Mouse (Mus musculus): Measurements from ENCODE around the gene Alk. TPM values are rescaled to one million over a fixed set of nuclear protein-coding genes. Genes with fewer than 3 reads are reported as not detected.

The Alk gene
- polyA plus RNA-seq, 1 experiment from 2014 or later: 0.11 TPM

DNA sequence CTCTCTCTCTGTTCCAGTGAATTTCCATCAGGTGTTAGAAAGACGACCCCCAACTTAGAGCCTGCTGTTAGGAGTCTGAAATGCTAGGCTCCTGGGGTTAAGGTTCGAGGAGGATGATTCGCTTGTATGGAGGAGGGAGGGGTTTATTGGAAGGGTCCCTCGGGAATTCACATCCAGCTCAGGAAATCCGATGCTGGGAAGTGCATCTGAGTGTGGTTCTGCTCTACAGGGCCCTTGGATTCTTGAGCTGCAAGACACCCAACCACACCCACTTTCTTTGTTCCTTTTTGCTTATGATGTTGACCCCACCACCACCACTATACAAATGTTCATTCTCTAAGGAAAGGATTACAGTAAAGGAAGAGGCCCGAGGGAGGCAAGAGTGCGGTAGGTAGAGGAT is 81.4 kb downstream of the Alk start:
- H3K9me3 ChIP-seq (ENCODE audit: control insufficient read depth, low read length): no peaks in the 10 kb centered on the region
- H3K4me1 ChIP-seq (ENCODE audit: control insufficient read depth, insufficient read depth, low read length): no peaks in the 10 kb centered on the region
- no peaks in the 10 kb centered on the region for H3K36me3 ChIP-seq (ENCODE audit: control insufficient read depth, insufficient read depth, low read length)
- no peak overlapping the region for H3K4me2 ChIP-seq (replicated peaks; ENCODE audit: low read depth, low read length)
- no peaks in the 10 kb centered on the region for H3K27me3 ChIP-seq (ENCODE audit: control insufficient read depth, insufficient read depth, low read length)
- ATAC-seq (ENCODE audit: low FRiP score, low TSS enrichment): no peak
- H3K9ac ChIP-seq (ENCODE audit: low read depth, low read length): no peak overlapping the region
- H3K27ac ChIP-seq (ENCODE audit: low read depth, low read length): no peak overlapping the region
- 37% methylated on average over 7 of the region's 7 CpGs for WGBS
- no peak overlapping the region for H3K4me3 ChIP-seq (ENCODE audit: low read length)

- Histone ChIP-seq H3K9ac (ENCODE audit: low read depth, low read length) (no peak overlapping the region), H3K4me1 (ENCODE audit: control insufficient read depth, insufficient read depth, low read length) (no peaks in the 10 kb centered on the region), H3K4me2 (replicated peaks; ENCODE audit: low read depth, low read length) (no peak overlapping the region), H3K4me3 (ENCODE audit: low read length) (no peak overlapping the region), H3K9me3 (ENCODE audit: control insufficient read depth, low read length) (no peaks in the 10 kb centered on the region), H3K27ac (ENCODE audit: low read depth, low read length) (no peak overlapping the region), H3K36me3 (ENCODE audit: control insufficient read depth, insufficient read depth, low read length) (no peaks in the 10 kb centered on the region), H3K27me3 (ENCODE audit: control insufficient read depth, insufficient read depth, low read length) (no peaks in the 10 kb centered on the region)
- 19% methylated on average over 4 of the region's 4 CpGs for WGBS
- ATAC-seq (ENCODE audit: low FRiP score, low TSS enrichment): no peak
Measured at GRCm38 (mm10) chr17:72522381-72522780, 82.0 kb downstream of the Alk start.

- no peak for ATAC-seq (ENCODE audit: low FRiP score, low TSS enrichment)
- 91% methylated on average over 5 of the region's 5 CpGs for WGBS
- no peaks in the 10 kb centered on the region for H3K27me3 ChIP-seq (ENCODE audit: control insufficient read depth, insufficient read depth, low read length)
Measured at GRCm38 (mm10) chr17:72521353-72521752, 83.1 kb downstream of the Alk start.

GRCm38 (mm10) chr17:72510746-72511145 is 93.7 kb downstream of the Alk start:
- 85% methylated on average over 6 of the region's 6 CpGs for WGBS
- Histone ChIP-seq H3K9me3 (ENCODE audit: control insufficient read depth, low read length) (no peaks in the 10 kb centered on the region), H3K4me1 (ENCODE audit: control insufficient read depth, insufficient read depth, low read length) (no peaks in the 10 kb centered on the region), H3K4me2 (replicated peaks; ENCODE audit: low read depth, low read length) (no peak overlapping the region), H3K36me3 (ENCODE audit: control insufficient read depth, insufficient read depth, low read length) (no peaks in the 10 kb centered on the region), H3K9ac (ENCODE audit: low read depth, low read length) (no peak overlapping the region), H3K4me3 (ENCODE audit: low read length) (no peak overlapping the region), H3K27ac (ENCODE audit: low read depth, low read length) (no peak overlapping the region), H3K27me3 (ENCODE audit: control insufficient read depth, insufficient read depth, low read length) (no peaks in the 10 kb centered on the region)
- no peak for ATAC-seq (ENCODE audit: low FRiP score, low TSS enrichment)

More at GRCm38 (mm10) chr17:72521353-72521752, 83.1 kb downstream of the Alk start:
- Histone ChIP-seq H3K4me2 (replicated peaks; ENCODE audit: low read depth, low read length) (no peak overlapping the region), H3K27ac (ENCODE audit: low read depth, low read length) (no peak overlapping the region), H3K9me3 (ENCODE audit: control insufficient read depth, low read length) (no peaks in the 10 kb centered on the region), H3K4me3 (ENCODE audit: low read length) (no peak overlapping the region), H3K9ac (ENCODE audit: low read depth, low read length) (no peak overlapping the region), H3K36me3 (ENCODE audit: control insufficient read depth, insufficient read depth, low read length) (no peaks in the 10 kb centered on the region), H3K4me1 (ENCODE audit: control insufficient read depth, insufficient read depth, low read length) (no peaks in the 10 kb centered on the region)

DNA sequence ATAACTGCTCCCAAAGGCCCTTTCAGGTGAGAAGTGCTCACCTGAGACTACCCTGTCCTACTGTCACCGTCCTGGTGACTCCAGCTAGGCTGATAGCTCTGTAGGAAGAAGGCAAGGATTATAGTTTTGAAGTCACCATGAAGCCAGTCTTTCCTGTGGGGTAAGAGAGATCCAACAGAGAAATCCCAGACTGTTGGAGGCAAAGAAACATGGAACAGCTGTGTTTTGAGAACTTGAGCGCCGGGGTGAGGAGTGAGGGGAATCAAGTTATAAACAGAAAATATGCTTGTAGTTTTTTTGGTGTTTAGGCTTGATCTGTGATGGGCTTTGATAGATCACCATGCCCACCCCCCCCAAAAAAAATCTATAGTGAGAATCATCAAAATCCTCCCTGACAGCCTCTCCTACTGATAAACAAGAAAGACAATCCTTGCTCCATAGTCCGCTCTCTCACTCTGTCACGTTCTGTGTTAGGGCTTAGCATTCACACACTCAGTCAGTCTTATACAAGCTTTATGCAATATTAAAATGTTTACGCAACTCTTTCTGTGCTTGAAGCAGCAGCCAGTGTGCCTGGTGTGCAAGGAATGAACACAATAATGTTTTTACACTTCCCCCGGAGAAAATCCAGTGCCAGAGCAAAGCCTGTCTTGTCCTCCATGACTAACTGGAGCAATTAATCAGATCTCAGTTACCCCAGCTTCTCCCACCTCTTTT is 95.6 kb downstream of the Alk start:
- Histone ChIP-seq H3K36me3 (ENCODE audit: control insufficient read depth, insufficient read depth, low read length) (no peaks in the 10 kb centered on the region), H3K9me3 (ENCODE audit: control insufficient read depth, low read length) (no peaks in the 10 kb centered on the region), H3K4me1 (ENCODE audit: control insufficient read depth, insufficient read depth, low read length) (no peaks in the 10 kb centered on the region), H3K4me3 (ENCODE audit: low read length) (no peak overlapping the region), H3K27ac (ENCODE audit: low read depth, low read length) (no peak overlapping the region), H3K9ac (ENCODE audit: low read depth, low read length) (no peak overlapping the region), H3K4me2 (replicated peaks; ENCODE audit: low read depth, low read length) (no peak overlapping the region), H3K27me3 (ENCODE audit: control insufficient read depth, insufficient read depth, low read length) (no peaks in the 10 kb centered on the region)
- ATAC-seq (ENCODE audit: low FRiP score, low TSS enrichment): no peak
- WGBS: 86% methylated on average over 7 of the region's 7 CpGs

DNA sequence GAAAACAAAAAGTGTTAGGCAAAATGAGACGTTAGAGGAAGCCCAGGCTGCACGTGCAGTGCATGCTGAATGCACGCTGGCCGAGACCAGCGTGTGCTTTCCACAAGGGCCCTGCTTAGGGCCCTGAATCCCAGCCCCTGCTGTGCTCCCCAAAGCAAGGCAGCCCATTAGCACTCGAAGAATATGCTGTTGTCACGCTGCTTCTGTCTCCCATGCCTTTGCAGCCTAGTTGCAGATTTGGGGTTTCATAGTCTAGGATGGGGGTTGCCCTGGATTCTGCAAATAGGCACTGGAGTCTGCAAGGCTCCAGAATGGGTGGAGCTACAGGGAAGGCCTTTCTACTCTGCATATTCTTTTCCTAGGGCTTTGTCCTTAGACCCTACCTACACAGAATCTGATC is 99.2 kb downstream of the Alk start:
- Histone ChIP-seq H3K9me3 (ENCODE audit: control insufficient read depth, low read length) (no peaks in the 10 kb centered on the region), H3K27me3 (ENCODE audit: control insufficient read depth, insufficient read depth, low read length) (no peaks in the 10 kb centered on the region), H3K4me2 (replicated peaks; ENCODE audit: low read depth, low read length) (no peak overlapping the region), H3K4me3 (ENCODE audit: low read length) (no peak overlapping the region), H3K9ac (ENCODE audit: low read depth, low read length) (no peak overlapping the region), H3K36me3 (ENCODE audit: control insufficient read depth, insufficient read depth, low read length) (no peaks in the 10 kb centered on the region), H3K27ac (ENCODE audit: low read depth, low read length) (no peak overlapping the region), H3K4me1 (ENCODE audit: control insufficient read depth, insufficient read depth, low read length) (no peaks in the 10 kb centered on the region)
- 63% methylated on average over 7 of the region's 7 CpGs for WGBS
- ATAC-seq (ENCODE audit: low FRiP score, low TSS enrichment): no peak

DNA sequence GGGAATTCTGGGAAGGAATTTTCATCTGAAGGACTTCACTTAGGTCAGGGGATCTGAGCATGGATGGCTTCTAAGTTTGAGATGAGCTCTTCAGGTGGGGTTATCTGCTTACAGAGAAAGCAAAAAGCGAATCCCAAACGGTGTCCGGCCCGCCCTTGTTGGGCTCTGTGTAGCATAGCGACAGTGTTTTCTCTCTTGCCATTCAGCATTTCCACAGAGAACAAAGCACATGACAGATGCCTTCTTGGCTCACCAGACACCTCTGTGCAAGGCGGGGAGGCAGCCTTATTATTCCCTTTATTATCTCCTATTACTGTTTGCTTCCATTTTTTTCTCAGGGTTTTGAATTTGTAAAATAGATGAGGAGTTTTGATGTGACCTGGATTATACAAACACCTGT is 99.8 kb downstream of the Alk start:
- no peak for ATAC-seq (ENCODE audit: low FRiP score, low TSS enrichment)

GRCm38 (mm10) chr17:72495395-72495794 is 109.0 kb downstream of the Alk start:
- no peak overlapping the region for H3K27ac ChIP-seq (ENCODE audit: low read depth, low read length)
- WGBS: 49% methylated on average over 5 of the region's 5 CpGs
- no peak for ATAC-seq (ENCODE audit: low FRiP score, low TSS enrichment)

More for the DNA sequence above, 99.8 kb downstream of the Alk start:
- no peak overlapping the region for H3K4me3 ChIP-seq (ENCODE audit: low read length)
- H3K4me2 ChIP-seq (replicated peaks; ENCODE audit: low read depth, low read length): no peak overlapping the region
- no peaks in the 10 kb centered on the region for H3K9me3 ChIP-seq (ENCODE audit: control insufficient read depth, low read length)
- WGBS: 90% methylated on average over 6 of the region's 6 CpGs
- H3K27me3 ChIP-seq (ENCODE audit: control insufficient read depth, insufficient read depth, low read length): no peaks in the 10 kb centered on the region
- no peak overlapping the region for H3K9ac ChIP-seq (ENCODE audit: low read depth, low read length)
- no peaks in the 10 kb centered on the region for H3K4me1 ChIP-seq (ENCODE audit: control insufficient read depth, insufficient read depth, low read length)
- H3K36me3 ChIP-seq (ENCODE audit: control insufficient read depth, insufficient read depth, low read length): no peaks in the 10 kb centered on the region
- H3K27ac ChIP-seq (ENCODE audit: low read depth, low read length): no peak overlapping the region

GRCm38 (mm10) chr17:72485623-72486022 is 118.8 kb downstream of the Alk start:
- H3K9ac ChIP-seq (ENCODE audit: low read depth, low read length): no peak overlapping the region
- no peak overlapping the region for H3K4me3 ChIP-seq (ENCODE audit: low read length)
- no peak for ATAC-seq (ENCODE audit: low FRiP score, low TSS enrichment)
- H3K4me1 ChIP-seq (ENCODE audit: control insufficient read depth, insufficient read depth, low read length): no peaks in the 10 kb centered on the region
- no peaks in the 10 kb centered on the region for H3K36me3 ChIP-seq (ENCODE audit: control insufficient read depth, insufficient read depth, low read length)
- H3K27ac ChIP-seq (ENCODE audit: low read depth, low read length): no peak overlapping the region
- WGBS: 83% methylated on average over 4 of the region's 4 CpGs
- H3K9me3 ChIP-seq (ENCODE audit: control insufficient read depth, low read length): no peaks in the 10 kb centered on the region
- no peaks in the 10 kb centered on the region for H3K27me3 ChIP-seq (ENCODE audit: control insufficient read depth, insufficient read depth, low read length)
- H3K4me2 ChIP-seq (replicated peaks; ENCODE audit: low read depth, low read length): no peak overlapping the region

More at GRCm38 (mm10) chr17:72495395-72495794, 109.0 kb downstream of the Alk start:
- Histone ChIP-seq H3K9me3 (ENCODE audit: control insufficient read depth, low read length) (no peaks in the 10 kb centered on the region), H3K36me3 (ENCODE audit: control insufficient read depth, insufficient read depth, low read length) (no peaks in the 10 kb centered on the region), H3K27me3 (ENCODE audit: control insufficient read depth, insufficient read depth, low read length) (no peaks in the 10 kb centered on the region), H3K4me2 (replicated peaks; ENCODE audit: low read depth, low read length) (no peak overlapping the region), H3K4me1 (ENCODE audit: control insufficient read depth, insufficient read depth, low read length) (no peaks in the 10 kb centered on the region), H3K9ac (ENCODE audit: low read depth, low read length) (no peak overlapping the region), H3K4me3 (ENCODE audit: low read length) (no peak overlapping the region)
